Mouse (Mus musculus) midbrain, embryonic 11.5 days (tissue): Measurements from ENCODE around the gene Baiap2l2. TPM values are rescaled to one million over a fixed set of nuclear protein-coding genes. Genes with fewer than 3 reads are reported as not detected.

Experiments used
- ATAC-seq: fragments of 200-750 bp; cut with Nextera tagmentation; 2 replicates; pipeline ENCODE4 v1.8.0; 2017; ENCODE audit warnings: moderate TSS enrichment, moderate library complexity; ENCODE audit not compliant: low FRiP score
- DNase-seq: peaks from one replicate; pipeline ENCODE4 v3.0.0; 2015; ENCODE audit warnings: low spot score; ENCODE audit errors: missing footprints
- H3K27ac ChIP-seq: fragments of 300-500 bp; sonication (generic); 2 replicates; pipeline ENCODE4 v1.5.1; 2014; ENCODE audit warnings: low read depth, low read length
- H3K27me3 ChIP-seq: fragments of 300-500 bp; sonication (generic); 2 replicates; pipeline ENCODE4 v1.6.1; 2014; ENCODE audit warnings: mild to moderate bottlenecking, low read length, moderate library complexity, mixed read lengths; ENCODE audit not compliant: control insufficient read depth, insufficient read depth
- H3K36me3 ChIP-seq: fragments of 300-500 bp; sonication (generic); 2 replicates; pipeline ENCODE4 v1.6.1; 2014; ENCODE audit warnings: mild to moderate bottlenecking, low read length, moderate library complexity, mixed read lengths; ENCODE audit not compliant: control insufficient read depth, insufficient read depth
- H3K4me1 ChIP-seq: fragments of 300-500 bp; sonication (generic); 2 replicates; pipeline ENCODE4 v1.6.1; 2014; ENCODE audit warnings: low read length; ENCODE audit not compliant: control insufficient read depth, insufficient read depth
- H3K4me2 ChIP-seq: fragments of 300-500 bp; sonication (generic); 2 replicates; pipeline ENCODE4 v1.6.1; 2014; ENCODE audit warnings: mild to moderate bottlenecking, moderate library complexity
- H3K4me3 ChIP-seq: fragments of 300-500 bp; sonication (generic); 2 replicates; pipeline ENCODE4 v1.5.1; 2014; ENCODE audit warnings: low read depth, low read length
- H3K9ac ChIP-seq: fragments of 300-500 bp; sonication (generic); 2 replicates; pipeline ENCODE4 v1.6.1; 2014; ENCODE audit warnings: low read length
- H3K9me3 ChIP-seq: fragments of 300-500 bp; sonication (generic); 2 replicates; pipeline ENCODE4 v1.6.1; 2016; ENCODE audit warnings: low read length; ENCODE audit not compliant: control insufficient read depth
- WGBS: fragments of 180-500 bp; shearing (Covaris S2); extraction: QIAGEN DNeasy Blood & Tissue Kit; methylation state at CpG from one replicate; pipeline ENCODE4 v1.1.7; 2014; 5-methylcytosine and 5-hydroxymethylcytosine counted together
- polyA plus RNA-seq: library from polyadenylated mRNA; unstranded; fragments of >200 nt; fragmentation: Nextera tagmentation; extraction: Ambion mirVana; gene quantifications from 2 replicates; pipeline ENCODE4 v1.2.1, GENCODE M21; 2014

Gene Baiap2l2
- polyA plus RNA-seq, 1 experiment from 2014 or later = 0.27 TPM

GRCm38 (mm10) chr15:79326264-79326663 lies 40.9 kb upstream of the Baiap2l2 start:
- Histone ChIP-seq H3K27ac (no peak overlapping the region), H3K36me3 (no peaks in the 10 kb centered on the region), H3K27me3 (no peaks in the 10 kb centered on the region), H3K9ac (no peak overlapping the region), H3K4me3 (no peak overlapping the region), H3K4me2 (no peak overlapping the region), H3K4me1 (peaks cover 16% of the 10 kb centered on the region), H3K9me3 (no peaks in the 10 kb centered on the region)
- 81% methylated on average over 4 of the region's 4 CpGs for WGBS
- no peak for ATAC-seq
- no peak for DNase-seq

DNA sequence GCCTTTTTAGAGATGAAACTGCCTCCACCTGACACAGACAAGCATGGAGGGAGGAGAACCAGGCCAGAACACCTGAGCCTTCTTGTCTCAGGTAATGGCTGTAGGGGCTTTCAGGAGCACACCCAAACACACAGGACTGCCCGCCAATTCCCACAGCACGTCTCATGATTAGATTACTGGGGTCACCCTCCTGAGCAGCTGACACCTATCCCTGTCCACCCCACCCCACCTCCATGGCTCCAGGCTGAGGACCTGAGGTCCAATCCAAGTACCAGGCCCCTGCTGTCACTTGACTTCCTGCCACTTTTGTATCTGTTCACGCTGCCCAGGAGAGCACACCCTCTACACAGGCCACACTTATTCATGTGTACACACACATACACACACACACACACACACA lies 40.4 kb upstream of the Baiap2l2 start:
- Histone ChIP-seq H3K4me1 (peaks cover 16% of the 10 kb centered on the region), H3K4me3 (no peak overlapping the region), H3K27ac (no peak overlapping the region), H3K4me2 (no peak overlapping the region), H3K27me3 (no peaks in the 10 kb centered on the region), H3K36me3 (no peaks in the 10 kb centered on the region), H3K9ac (no peak overlapping the region), H3K9me3 (no peaks in the 10 kb centered on the region)
- ATAC-seq (no peak), DNase-seq (no peak)
- 87% methylated on average over 3 of the region's 3 CpGs for WGBS

DNA sequence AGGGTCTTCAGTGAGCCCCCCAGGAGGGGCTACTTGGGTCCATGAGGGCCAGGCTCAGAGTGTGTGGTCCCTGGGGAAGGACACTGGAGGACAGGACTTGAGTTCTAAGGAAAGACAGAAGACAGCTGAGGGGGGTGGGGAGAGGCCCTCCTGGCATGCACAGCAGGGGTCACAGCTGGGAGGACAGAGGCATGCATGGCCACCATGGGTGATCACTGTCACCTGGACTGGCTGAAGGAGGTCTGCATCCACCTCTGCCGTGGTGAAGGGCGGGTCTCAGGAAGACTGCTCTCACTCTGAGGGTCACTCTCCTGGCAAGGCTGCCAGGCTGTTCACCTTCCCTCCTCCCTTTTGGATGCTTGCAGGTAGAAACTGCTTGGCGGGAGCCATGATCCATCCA lies 39.0 kb upstream of the Baiap2l2 start:
- Histone ChIP-seq H3K9me3 (no peaks in the 10 kb centered on the region), H3K36me3 (no peaks in the 10 kb centered on the region), H3K27me3 (no peaks in the 10 kb centered on the region), H3K4me2 (no peak overlapping the region), H3K4me1 (peaks cover 16% of the 10 kb centered on the region), H3K4me3 (no peak overlapping the region), H3K27ac (no peak overlapping the region), H3K9ac (no peak overlapping the region)
- WGBS = 81% methylated on average over 3 of the region's 3 CpGs
- DNase-seq (no peak), ATAC-seq (no peak)

DNA sequence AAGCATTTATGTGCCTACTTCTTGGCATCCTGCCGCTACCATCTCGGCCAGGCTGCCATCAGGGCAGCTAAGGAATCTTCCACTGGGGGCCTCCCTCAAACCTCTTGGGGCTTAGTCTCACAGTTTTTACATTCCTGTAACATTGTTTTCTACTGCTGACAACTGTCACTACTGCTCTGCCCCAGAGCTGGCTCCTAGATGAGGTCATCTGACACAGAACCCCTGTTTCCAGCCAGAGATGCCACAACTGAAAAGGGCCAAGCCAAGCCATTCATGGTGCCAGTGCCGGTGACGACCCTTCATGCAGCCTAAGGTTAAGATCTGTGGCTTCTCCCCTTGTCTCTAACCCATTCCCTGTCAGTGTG lies 38.4 kb upstream of the Baiap2l2 start:
- H3K4me2 ChIP-seq = no peak overlapping the region
- no peaks in the 10 kb centered on the region for H3K36me3 ChIP-seq
- peaks cover 16% of the 10 kb centered on the region for H3K4me1 ChIP-seq
- no peak overlapping the region for H3K4me3 ChIP-seq
- ATAC-seq (no peak), DNase-seq (no peak)
- 88% methylated on average over 4 of the region's 4 CpGs for WGBS
- no peaks in the 10 kb centered on the region for H3K27me3 ChIP-seq
- no peaks in the 10 kb centered on the region for H3K9me3 ChIP-seq
- no peak overlapping the region for H3K9ac ChIP-seq
- no peak overlapping the region for H3K27ac ChIP-seq

DNA sequence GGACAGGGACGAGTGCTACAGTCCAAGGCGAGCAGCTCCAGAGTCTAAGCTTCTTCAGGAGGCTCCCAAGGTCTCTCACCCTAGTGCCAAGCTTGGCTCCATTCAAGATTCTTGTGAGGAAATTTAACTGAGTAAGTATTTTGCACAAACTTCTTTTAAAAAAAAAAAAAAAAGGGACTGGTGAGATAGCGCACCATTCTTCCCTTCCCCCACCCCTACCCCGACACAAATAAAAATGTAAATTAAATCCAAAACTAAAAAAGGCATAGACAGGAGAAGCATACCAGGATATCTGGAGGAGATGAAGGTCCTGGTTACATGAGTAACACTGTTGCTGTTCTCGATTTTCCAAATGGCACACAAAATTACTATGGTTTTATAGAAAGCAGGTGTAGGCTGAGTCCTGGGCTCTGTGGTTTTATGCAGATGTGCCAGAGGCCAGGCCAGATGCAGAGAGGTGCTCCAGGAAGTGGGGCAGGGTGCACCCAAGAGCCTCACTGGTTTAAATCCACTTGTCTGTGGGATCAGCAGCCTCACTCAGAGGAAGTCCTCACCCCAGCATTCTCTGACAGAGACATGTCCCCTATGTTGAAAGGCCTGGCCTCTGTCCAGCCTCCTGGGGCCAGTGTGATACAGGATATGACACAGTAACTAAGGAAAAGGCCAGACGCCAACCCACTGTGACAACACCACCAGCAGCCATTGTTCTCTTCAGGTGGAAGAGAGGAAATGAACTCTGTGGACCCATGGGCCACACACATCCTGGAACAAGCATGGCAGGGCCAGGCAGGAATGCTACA lies 37.9 kb upstream of the Baiap2l2 start:
- ATAC-seq = no peak
- H3K9me3 ChIP-seq = no peaks in the 10 kb centered on the region
- H3K4me2 ChIP-seq = no peak overlapping the region
- no peak overlapping the region for H3K9ac ChIP-seq
- WGBS = 81% methylated on average over 6 of the region's 6 CpGs
- H3K36me3 ChIP-seq = no peaks in the 10 kb centered on the region
- no peak for DNase-seq
- no peak overlapping the region for H3K4me3 ChIP-seq
- H3K4me1 ChIP-seq = peaks cover 16% of the 10 kb centered on the region
- H3K27me3 ChIP-seq = no peaks in the 10 kb centered on the region
- no peak overlapping the region for H3K27ac ChIP-seq

GRCm38 (mm10) chr15:79322281-79322990 lies 37.1 kb upstream of the Baiap2l2 start:
- H3K36me3 ChIP-seq = no peaks in the 10 kb centered on the region
- H3K4me1 ChIP-seq = peaks cover 13% of the 10 kb centered on the region
- no peak overlapping the region for H3K4me2 ChIP-seq
- no peak for DNase-seq
- H3K4me3 ChIP-seq = no peak overlapping the region
- no peak for ATAC-seq
- H3K9me3 ChIP-seq = no peaks in the 10 kb centered on the region
- no peak overlapping the region for H3K27ac ChIP-seq
- H3K9ac ChIP-seq = no peak overlapping the region
- no peaks in the 10 kb centered on the region for H3K27me3 ChIP-seq
- WGBS = 81% methylated on average over 11 of the region's 11 CpGs

- Histone ChIP-seq H3K9ac (no peak overlapping the region), H3K9me3 (no peaks in the 10 kb centered on the region), H3K27ac (no peak overlapping the region), H3K4me1 (peaks cover 6% of the 10 kb centered on the region), H3K4me2 (no peak overlapping the region), H3K27me3 (no peaks in the 10 kb centered on the region), H3K36me3 (no peaks in the 10 kb centered on the region), H3K4me3 (no peak overlapping the region)
- no peak for ATAC-seq
- WGBS = 78% methylated on average over 5 of the region's 5 CpGs
- no peak for DNase-seq
These were observed 36.4 kb upstream of the Baiap2l2 start for GRCm38 (mm10) chr15:79321733-79322190.

GRCm38 (mm10) chr15:79313848-79314369 lies 28.6 kb upstream of the Baiap2l2 start:
- ATAC-seq = no peak
- Histone ChIP-seq H3K36me3 (no peaks in the 10 kb centered on the region), H3K27ac (no peak overlapping the region), H3K27me3 (no peaks in the 10 kb centered on the region), H3K4me1 (no peaks in the 10 kb centered on the region), H3K9ac (no peak overlapping the region), H3K4me3 (no peak overlapping the region), H3K9me3 (no peaks in the 10 kb centered on the region), H3K4me2 (no peak overlapping the region)
- peak; percentile 81 for DNase-seq
- 82% methylated on average over 8 of the region's 8 CpGs for WGBS

- H3K27me3 ChIP-seq = no peaks in the 10 kb centered on the region
- H3K4me1 ChIP-seq = no peaks in the 10 kb centered on the region
- no peak overlapping the region for H3K27ac ChIP-seq
- no peaks in the 10 kb centered on the region for H3K36me3 ChIP-seq
- 73% methylated on average over 4 of the region's 4 CpGs for WGBS
- H3K4me2 ChIP-seq = no peak overlapping the region
- H3K4me3 ChIP-seq = no peak overlapping the region
- ATAC-seq (no peak), DNase-seq (peak; percentile 53)
- no peaks in the 10 kb centered on the region for H3K9me3 ChIP-seq
- no peak overlapping the region for H3K9ac ChIP-seq
These were observed 22.5 kb upstream of the Baiap2l2 start for GRCm38 (mm10) chr15:79307861-79308260.
